Mouse (Mus musculus): ENCODE measurements around the gene Hsp90ab1.

- no peak for TF ChIP-seq CTCF (conservative IDR thresholded peaks at IDR 0.05; ENCODE audit: low read length)
- no peak for TF ChIP-seq POU5F1 (IDR thresholded peaks at IDR 0.05; ENCODE audit: borderline replicate concordance, low read length)
Observed at GRCm38 (mm10) chr17:45598376-45598775, 25.3 kb upstream of the Hsp90ab1 start.
